Mouse (Mus musculus): ENCODE measurements around the gene Tgfb2. TPM values are rescaled to one million over a fixed set of nuclear protein-coding genes. Genes with fewer than 3 reads are reported as not detected.
A peak's percentile ranks its signal among the peaks of the same experiment; 100 is the strongest.

The Tgfb2 gene
- 10.6 and 13.1 TPM in 2 replicates for polyA plus RNA-seq (2016; fragmentation: Nextera tagmentation; extraction: Ambion mirVana)

GRCm38 (mm10) chr1:186705915-186706248, at the start of gene Tgfb2:
TSS of gene Tgfb2 (minus strand) at chr1:186705989.
- peaks cover 48% of the 10 kb centered on the region for H3K27me3 ChIP-seq (ENCODE audit: poor library complexity, severe bottlenecking)
- peak within 1 kb of the TSS; percentile 70 for H3K4me3 ChIP-seq
- no peak for DNase-seq (ENCODE audit: extremely low spot score, low spot score)
- H3K27ac ChIP-seq: peak within 1 kb of the TSS; percentile 87
- H3K9me3 ChIP-seq: no peaks in the 10 kb centered on the region
- peaks cover 40% of the 10 kb centered on the region for H3K4me1 ChIP-seq
- WGBS: 4% methylated on average over 12 of the region's 12 CpGs
- H3K36me3 ChIP-seq (replicated peaks): no peaks in the 10 kb centered on the region

GRCm38 (mm10) chr1:186749675-186750283, 44.0 kb upstream of the Tgfb2 start:
- Histone ChIP-seq H3K4me3 (peak overlapping the region; percentile 76), H3K27ac (peak overlapping the region; percentile 93), H3K9me3 (no peaks in the 10 kb centered on the region), H3K36me3 (replicated peaks) (peaks cover 22% of the 10 kb centered on the region), H3K27me3 (ENCODE audit: poor library complexity, severe bottlenecking) (no peaks in the 10 kb centered on the region), H3K4me1 (peaks cover 22% of the 10 kb centered on the region)
- WGBS: 37% methylated on average over 10 of the region's 10 CpGs
- peak; percentile 23 for DNase-seq (ENCODE audit: extremely low spot score, low spot score)

- peaks cover 22% of the 10 kb centered on the region for H3K4me1 ChIP-seq
- H3K27me3 ChIP-seq (ENCODE audit: poor library complexity, severe bottlenecking): no peaks in the 10 kb centered on the region
- under 1% methylated on average over 46 of the region's 46 CpGs for WGBS
- DNase-seq (ENCODE audit: extremely low spot score, low spot score): peak; percentile 88
- H3K27ac ChIP-seq: peak within 1 kb of the TSS; percentile 93
- no peaks in the 10 kb centered on the region for H3K9me3 ChIP-seq
- H3K4me3 ChIP-seq: peak within 1 kb of the TSS; percentile 76
- peaks cover 22% of the 10 kb centered on the region for H3K36me3 ChIP-seq (replicated peaks)
Observed at GRCm38 (mm10) chr1:186748724-186749653, 43.2 kb upstream of the Tgfb2 start, which contains the start of gene Rrp15. TSS of gene Rrp15 (minus strand) at chr1:186749358.

GRCm38 (mm10) chr1:186739828-186740227, 34.0 kb upstream of the Tgfb2 start:
- DNase-seq (ENCODE audit: extremely low spot score, low spot score): no peak
- H3K4me3 ChIP-seq: no peak overlapping the region
- 94% methylated on average over 7 of the region's 7 CpGs for WGBS
- peaks cover 14% of the 10 kb centered on the region for H3K4me1 ChIP-seq
- peaks cover 50% of the 10 kb centered on the region for H3K36me3 ChIP-seq (replicated peaks)
- H3K27me3 ChIP-seq (ENCODE audit: poor library complexity, severe bottlenecking): no peaks in the 10 kb centered on the region
- H3K9me3 ChIP-seq: no peaks in the 10 kb centered on the region
- no peak overlapping the region for H3K27ac ChIP-seq

- Histone ChIP-seq H3K36me3 (replicated peaks) (peaks cover 70% of the 10 kb centered on the region), H3K4me1 (no peaks in the 10 kb centered on the region), H3K27me3 (ENCODE audit: poor library complexity, severe bottlenecking) (no peaks in the 10 kb centered on the region), H3K27ac (no peak overlapping the region), H3K4me3 (no peak overlapping the region), H3K9me3 (no peaks in the 10 kb centered on the region)
- DNase-seq (ENCODE audit: extremely low spot score, low spot score): no peak
- WGBS: 94% methylated on average over 5 of the region's 5 CpGs
Observed at GRCm38 (mm10) chr1:186735537-186735936, 29.7 kb upstream of the Tgfb2 start.

GRCm38 (mm10) chr1:186733052-186733451, 27.3 kb upstream of the Tgfb2 start:
- DNase-seq (ENCODE audit: extremely low spot score, low spot score): no peak
- Histone ChIP-seq H3K36me3 (replicated peaks) (peaks cover 61% of the 10 kb centered on the region), H3K27me3 (ENCODE audit: poor library complexity, severe bottlenecking) (no peaks in the 10 kb centered on the region), H3K27ac (no peak overlapping the region), H3K4me3 (no peak overlapping the region), H3K9me3 (no peaks in the 10 kb centered on the region), H3K4me1 (no peaks in the 10 kb centered on the region)
- WGBS: 95% methylated on average over 8 of the region's 8 CpGs

- WGBS: 76% methylated on average over 4 of the region's 4 CpGs
- peaks cover 21% of the 10 kb centered on the region for H3K36me3 ChIP-seq (replicated peaks)
- H3K9me3 ChIP-seq: no peaks in the 10 kb centered on the region
- H3K27me3 ChIP-seq (ENCODE audit: poor library complexity, severe bottlenecking): no peaks in the 10 kb centered on the region
- H3K4me1 ChIP-seq: no peaks in the 10 kb centered on the region
- H3K27ac ChIP-seq: no peak overlapping the region
- H3K4me3 ChIP-seq: no peak overlapping the region
- DNase-seq (ENCODE audit: extremely low spot score, low spot score): no peak
Observed at GRCm38 (mm10) chr1:186728778-186729177, 23.0 kb upstream of the Tgfb2 start.

GRCm38 (mm10) chr1:186726117-186726516, 20.3 kb upstream of the Tgfb2 start:
- Histone ChIP-seq H3K27me3 (ENCODE audit: poor library complexity, severe bottlenecking) (no peaks in the 10 kb centered on the region), H3K36me3 (replicated peaks) (peaks cover 14% of the 10 kb centered on the region), H3K27ac (no peak overlapping the region), H3K4me1 (no peaks in the 10 kb centered on the region), H3K9me3 (no peaks in the 10 kb centered on the region), H3K4me3 (no peak overlapping the region)
- WGBS: 90% methylated on average over 7 of the region's 7 CpGs
- no peak for DNase-seq (ENCODE audit: extremely low spot score, low spot score)

GRCm38 (mm10) chr1:186722299-186722698, 16.5 kb upstream of the Tgfb2 start:
- no peak for DNase-seq (ENCODE audit: extremely low spot score, low spot score)
- Histone ChIP-seq H3K4me3 (no peak overlapping the region), H3K27me3 (ENCODE audit: poor library complexity, severe bottlenecking) (no peaks in the 10 kb centered on the region), H3K9me3 (no peaks in the 10 kb centered on the region), H3K4me1 (no peaks in the 10 kb centered on the region), H3K36me3 (replicated peaks) (peaks cover 41% of the 10 kb centered on the region), H3K27ac (no peak overlapping the region)
- 83% methylated on average over 9 of the region's 9 CpGs for WGBS

GRCm38 (mm10) chr1:186721846-186722245, 16.1 kb upstream of the Tgfb2 start:
- Histone ChIP-seq H3K36me3 (replicated peaks) (peaks cover 45% of the 10 kb centered on the region), H3K9me3 (no peaks in the 10 kb centered on the region), H3K4me1 (no peaks in the 10 kb centered on the region), H3K4me3 (no peak overlapping the region), H3K27ac (no peak overlapping the region), H3K27me3 (ENCODE audit: poor library complexity, severe bottlenecking) (no peaks in the 10 kb centered on the region)
- DNase-seq (ENCODE audit: extremely low spot score, low spot score): peak; percentile 79
- WGBS: 42% methylated on average over 12 of the region's 12 CpGs

- Histone ChIP-seq H3K36me3 (replicated peaks) (peaks cover 52% of the 10 kb centered on the region), H3K9me3 (no peaks in the 10 kb centered on the region), H3K4me3 (no peak overlapping the region), H3K27ac (no peak overlapping the region), H3K4me1 (no peaks in the 10 kb centered on the region), H3K27me3 (ENCODE audit: poor library complexity, severe bottlenecking) (no peaks in the 10 kb centered on the region)
- no peak for DNase-seq (ENCODE audit: extremely low spot score, low spot score)
- 91% methylated on average over 11 of the region's 11 CpGs for WGBS
Observed at GRCm38 (mm10) chr1:186721166-186721565, 15.4 kb upstream of the Tgfb2 start.

- no peak overlapping the region for H3K4me3 ChIP-seq
- H3K27ac ChIP-seq: no peak overlapping the region
- no peaks in the 10 kb centered on the region for H3K4me1 ChIP-seq
- no peak for DNase-seq (ENCODE audit: extremely low spot score, low spot score)
- H3K36me3 ChIP-seq (replicated peaks): peaks cover 65% of the 10 kb centered on the region
- 94% methylated on average over 9 of the region's 9 CpGs for WGBS
- no peaks in the 10 kb centered on the region for H3K27me3 ChIP-seq (ENCODE audit: poor library complexity, severe bottlenecking)
- H3K9me3 ChIP-seq: no peaks in the 10 kb centered on the region
Observed at GRCm38 (mm10) chr1:186719708-186720107, 13.9 kb upstream of the Tgfb2 start.

GRCm38 (mm10) chr1:186718881-186719280, 13.1 kb upstream of the Tgfb2 start:
- H3K36me3 ChIP-seq (replicated peaks): peaks cover 65% of the 10 kb centered on the region
- WGBS: 91% methylated on average over 5 of the region's 5 CpGs
- H3K27ac ChIP-seq: no peak overlapping the region
- no peaks in the 10 kb centered on the region for H3K9me3 ChIP-seq
- H3K4me1 ChIP-seq: no peaks in the 10 kb centered on the region
- DNase-seq (ENCODE audit: extremely low spot score, low spot score): no peak
- H3K27me3 ChIP-seq (ENCODE audit: poor library complexity, severe bottlenecking): no peaks in the 10 kb centered on the region
- no peak overlapping the region for H3K4me3 ChIP-seq

Measured in forebrain, embryonic 10.5 days (tissue).